Mouse (Mus musculus) neutrophil, adult 5-6 weeks (primary cell): ENCODE measurements around the gene Slc9a9. TPM values are rescaled to one million over a fixed set of nuclear protein-coding genes. Genes with fewer than 3 reads are reported as not detected.

Experiments used
- ATAC-seq: fragments of 151-379, 151-347 bp; 2 replicates; pipeline ENCODE4 v1.8.0; 2017; ENCODE audit warnings: mild to moderate bottlenecking, moderate TSS enrichment; ENCODE audit not compliant: insufficient number of reproducible peaks, poor library complexity, low FRiP score, severe bottlenecking; ENCODE audit errors: extremely low read depth
- total RNA-seq: library from RNA; stranded (forward); fragments of 200-1000 nt; gene quantifications from 2 replicates; pipeline ENCODE4 v1.2.3, GENCODE M21; 2017

The Slc9a9 gene
- total RNA-seq, 1 experiment from 2014 or later: 31.4 TPM

DNA sequence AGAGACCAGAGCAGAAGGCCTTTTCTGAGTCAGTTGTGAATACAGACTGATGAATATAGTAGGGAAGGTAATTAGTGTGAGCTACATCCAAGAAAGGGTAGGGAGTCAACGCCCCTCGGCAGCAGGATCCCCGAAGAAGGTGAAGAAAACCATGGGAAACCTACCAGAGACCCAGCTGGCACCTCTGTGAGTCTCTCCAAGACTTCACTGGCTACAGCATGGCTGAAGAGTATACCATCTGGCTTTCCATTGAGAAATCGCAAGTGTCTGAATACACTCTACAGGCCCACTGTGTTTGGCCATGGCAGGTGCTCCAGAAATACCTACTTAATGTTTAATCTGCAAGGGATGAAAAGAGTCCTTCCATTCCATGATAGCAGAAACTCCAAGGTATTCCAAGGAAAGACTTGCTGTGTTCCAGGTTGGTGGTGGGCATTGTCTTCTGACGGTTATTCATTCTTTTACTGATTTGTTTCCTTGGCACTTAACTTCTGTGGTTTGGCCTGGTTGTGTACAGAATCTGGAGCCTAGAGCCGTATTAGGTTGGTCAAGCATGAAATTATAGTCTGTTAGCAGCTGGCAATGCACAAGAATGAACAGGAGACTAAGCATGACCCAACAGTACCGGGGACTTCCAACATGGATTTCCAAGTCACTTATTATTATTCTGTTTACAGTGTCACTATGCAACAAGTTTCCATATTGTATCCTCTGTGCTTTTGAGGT is 491.0 kb downstream of the Slc9a9 start:
- ATAC-seq: no peak

DNA sequence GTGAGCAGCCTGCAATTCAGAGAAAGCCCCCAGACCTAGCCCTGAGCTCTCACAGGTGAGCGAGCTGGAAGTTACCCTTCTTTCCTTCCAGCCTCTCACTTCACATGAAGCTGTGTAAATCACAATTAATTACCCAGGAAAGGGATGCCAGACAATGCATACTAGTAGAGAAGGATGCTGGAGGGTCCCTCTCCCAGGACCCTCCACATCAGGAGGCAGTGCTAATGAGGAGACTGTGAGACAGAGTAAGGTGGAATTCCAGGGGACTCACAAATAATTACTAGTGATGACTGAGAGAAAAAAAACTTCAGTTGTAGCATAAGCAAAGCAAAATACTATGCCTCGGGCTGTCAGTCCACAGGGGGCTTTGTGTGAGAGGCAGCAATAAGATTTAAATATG is 492.0 kb downstream of the Slc9a9 start:
- ATAC-seq: no peak

DNA sequence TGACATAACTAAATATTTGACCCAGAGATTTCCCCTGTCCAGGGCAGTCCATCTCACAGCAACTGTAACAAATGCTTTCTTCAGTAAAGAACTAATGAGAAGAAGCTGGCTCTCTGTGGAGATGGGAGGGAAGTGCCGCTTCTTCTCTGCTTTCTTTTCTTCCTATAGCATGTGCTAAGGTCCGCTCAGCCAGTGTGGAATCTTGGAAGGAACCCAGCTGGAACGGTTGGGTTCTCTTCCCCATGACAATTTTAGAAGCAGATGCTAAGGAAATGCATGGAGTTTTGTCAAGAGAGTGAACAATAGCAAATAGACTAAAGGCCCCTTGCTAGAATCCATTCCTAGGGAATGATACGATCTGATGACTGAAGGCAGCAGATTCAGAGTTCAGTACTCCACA is 496.5 kb downstream of the Slc9a9 start:
- ATAC-seq: no peak

DNA sequence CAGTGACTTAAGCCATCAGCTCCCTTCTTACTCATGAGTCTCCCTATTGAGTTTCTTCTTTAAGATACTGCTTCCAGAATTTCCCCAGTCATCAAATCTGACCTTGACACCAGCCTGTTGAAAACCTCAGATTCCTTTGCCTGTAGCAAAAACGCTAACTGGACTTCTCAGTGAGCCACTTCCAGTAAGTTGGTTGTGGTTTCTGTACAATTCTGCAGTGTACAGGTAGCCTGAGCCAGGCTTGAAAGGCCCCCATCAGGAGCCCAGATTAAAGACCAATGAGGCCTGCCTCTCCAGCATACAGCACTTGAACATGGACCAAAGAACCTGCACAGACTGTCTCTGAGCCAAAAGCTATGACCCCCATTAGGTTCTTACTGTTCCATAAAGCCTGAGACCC is 498.1 kb downstream of the Slc9a9 start:
- no peak for ATAC-seq

DNA sequence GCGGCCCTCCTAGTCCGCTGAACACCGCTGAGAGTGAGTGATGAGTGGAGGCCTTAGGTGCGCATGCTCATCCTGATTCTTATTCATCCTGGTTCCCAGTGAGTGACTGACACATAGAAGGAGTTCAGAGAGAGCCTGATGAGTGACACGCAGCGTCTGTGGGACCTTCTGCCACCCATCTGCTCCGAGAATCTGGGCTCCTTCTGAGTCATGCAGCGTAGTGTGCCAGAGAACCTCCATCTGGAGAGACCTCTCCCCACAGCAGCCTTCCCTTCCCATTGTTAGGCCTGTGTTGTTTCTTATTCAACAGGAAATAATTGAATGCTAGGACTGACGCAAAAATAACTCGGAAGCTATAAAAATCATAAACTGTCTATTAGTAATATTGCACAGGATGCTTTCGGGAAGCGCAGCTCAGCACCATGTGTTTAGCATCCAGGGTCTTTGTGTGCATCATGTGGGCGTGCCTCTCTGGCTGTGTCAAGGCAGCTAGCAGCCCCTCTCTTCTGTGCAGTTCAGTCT is 498.8 kb downstream of the Slc9a9 start:
- ATAC-seq: no peak

DNA sequence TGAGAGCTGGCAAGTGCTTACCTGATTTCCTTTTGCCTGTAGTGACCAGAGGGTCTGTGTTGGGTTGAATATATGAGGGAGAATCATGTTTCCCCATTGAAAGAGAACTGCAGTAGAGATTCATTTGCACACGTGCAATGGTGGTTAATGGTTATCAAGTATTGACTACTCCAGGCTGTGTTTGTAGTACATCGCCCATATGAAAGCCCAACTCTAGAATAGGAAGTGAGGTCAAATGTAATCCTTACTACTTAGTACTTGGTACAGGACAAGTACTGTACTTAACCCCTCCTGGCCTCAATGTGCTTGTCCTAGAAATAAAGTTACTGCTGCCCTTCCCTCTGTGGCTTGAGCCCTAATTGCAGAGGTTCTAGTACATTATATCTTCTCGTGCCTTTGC is 508.5 kb downstream of the Slc9a9 start:
- no peak for ATAC-seq

DNA sequence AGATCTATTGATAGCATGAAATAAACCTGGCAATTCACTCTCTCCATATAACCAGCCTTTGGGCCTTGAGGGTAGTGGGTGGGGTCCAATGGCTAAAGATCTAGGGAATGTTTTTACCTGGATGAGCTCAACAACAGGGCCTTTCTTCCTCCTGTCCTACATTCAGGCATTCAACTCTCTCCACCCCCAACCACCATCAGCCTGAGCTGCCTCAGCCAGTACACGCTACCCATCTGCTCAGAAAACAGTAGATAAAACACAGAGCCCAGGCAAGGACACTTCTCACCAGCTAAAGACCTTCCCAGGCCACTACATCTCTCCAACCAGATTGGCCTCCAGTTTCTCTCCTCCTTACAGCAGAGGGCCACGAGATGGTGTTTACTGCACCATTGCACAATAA is 510.3 kb downstream of the Slc9a9 start:
- no peak for ATAC-seq

DNA sequence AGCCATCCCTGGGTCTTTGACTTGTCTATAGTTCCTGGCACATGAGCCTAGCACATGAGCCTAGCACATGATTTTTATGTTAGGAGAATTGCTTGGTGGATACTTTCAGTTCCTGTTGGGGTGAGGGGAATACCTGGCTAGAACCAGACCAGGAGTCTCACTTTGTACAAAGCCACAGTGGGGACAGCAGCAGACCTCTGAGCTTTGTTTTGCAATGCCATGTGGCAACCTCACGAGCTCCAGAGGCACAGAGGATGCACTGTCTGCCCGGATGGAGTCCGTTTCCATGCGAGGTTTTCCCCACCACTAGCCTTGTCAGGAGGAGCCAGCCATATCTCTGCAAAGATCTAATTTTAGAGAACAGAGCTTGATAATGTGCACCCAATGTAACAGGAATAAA is 510.9 kb downstream of the Slc9a9 start:
- no peak for ATAC-seq

DNA sequence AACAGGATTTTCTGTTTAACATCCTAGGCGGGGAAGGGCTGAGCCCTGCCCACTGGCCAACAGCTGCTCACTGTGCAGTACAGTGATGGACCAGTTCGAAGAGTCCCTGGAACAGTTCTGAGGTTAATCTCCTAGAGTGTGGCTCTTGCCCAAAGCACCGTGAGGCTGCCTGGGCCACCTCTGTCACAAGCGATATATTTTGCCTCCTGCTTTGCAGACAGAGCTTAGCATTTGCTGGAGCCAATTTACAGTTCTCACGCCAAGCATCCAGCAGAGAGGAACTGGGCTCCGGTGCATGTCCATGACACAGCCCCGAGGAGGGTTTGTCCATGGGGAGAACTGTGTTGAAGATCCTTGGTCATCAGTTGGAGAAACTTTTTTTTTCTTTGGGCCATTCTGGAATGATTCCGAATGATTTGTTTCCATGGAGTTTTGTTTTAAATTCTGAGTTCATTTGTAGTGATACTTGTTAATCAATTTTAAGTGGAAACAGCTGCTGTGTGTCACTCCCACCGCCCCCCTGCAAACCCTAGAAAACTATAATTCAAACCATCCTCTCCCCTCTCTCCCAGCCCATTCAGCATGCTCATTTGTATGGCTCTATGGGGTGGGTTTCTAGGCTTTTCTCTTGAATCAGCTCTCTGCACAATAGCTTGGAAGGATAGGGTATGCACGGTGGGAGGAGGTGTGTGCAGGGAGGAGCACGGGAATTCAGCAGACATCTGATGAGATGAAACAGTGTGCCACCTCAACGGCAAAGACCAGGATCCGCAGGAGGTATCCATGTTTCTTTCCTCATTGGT is 511.7 kb downstream of the Slc9a9 start:
- no peak for ATAC-seq

DNA sequence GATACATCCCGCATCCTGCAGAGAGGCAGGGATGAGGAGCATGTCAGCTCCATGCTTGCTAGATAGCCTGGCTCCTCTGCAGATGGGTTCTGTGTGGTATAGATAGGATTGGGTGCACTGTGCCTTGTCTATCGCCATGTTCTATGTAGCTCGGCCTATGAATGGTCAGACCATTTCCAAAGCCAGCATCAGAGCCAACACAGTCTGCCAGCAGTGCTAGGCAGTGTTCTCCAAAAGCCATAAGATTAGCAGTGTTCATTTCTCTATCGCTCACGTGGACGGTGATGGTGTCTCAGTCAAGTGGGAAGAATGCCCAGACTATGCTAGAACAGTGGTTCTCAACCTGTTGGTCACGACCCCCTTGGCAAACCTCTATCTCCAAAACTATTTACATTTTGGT is 512.6 kb downstream of the Slc9a9 start:
- no peak for ATAC-seq

DNA sequence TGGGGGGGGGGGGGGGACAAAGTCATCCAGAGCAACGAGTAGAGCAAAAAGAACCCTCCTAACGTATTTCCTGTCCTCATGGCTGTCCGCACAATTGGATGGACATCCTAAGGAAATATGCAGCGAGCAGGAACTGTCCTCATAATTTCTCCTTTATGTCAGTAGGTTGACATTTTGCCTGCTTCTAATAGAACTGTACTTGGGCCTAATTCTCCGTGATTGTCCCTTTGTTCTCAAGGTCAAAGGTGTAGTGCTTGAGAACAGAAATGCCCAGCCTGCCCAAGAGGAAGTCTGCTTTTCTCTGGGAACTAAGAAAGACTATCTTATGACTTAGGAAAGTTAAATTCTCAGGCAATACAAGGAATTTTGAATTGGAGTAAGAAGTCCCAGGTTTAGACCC is 514.7 kb downstream of the Slc9a9 start:
- no peak for ATAC-seq

DNA sequence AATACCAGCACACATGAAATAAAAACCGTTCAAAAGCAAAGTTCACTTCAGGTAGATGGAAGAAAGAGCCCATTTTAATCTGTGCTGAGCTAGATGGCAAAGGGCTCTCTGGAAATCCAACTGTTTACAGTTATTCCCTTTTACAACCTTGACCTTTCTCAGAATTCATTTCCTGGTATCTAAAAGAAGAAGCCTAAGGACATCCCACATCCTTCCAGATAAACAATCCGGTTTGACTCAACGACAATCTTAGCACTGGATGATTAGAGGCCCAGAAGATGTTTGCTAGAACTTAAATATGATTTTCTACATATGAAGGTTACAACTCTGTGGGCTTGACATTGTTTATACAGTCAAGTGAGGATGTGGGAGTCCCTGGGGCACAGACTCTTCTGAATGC is 516.1 kb downstream of the Slc9a9 start:
- ATAC-seq: no peak

DNA sequence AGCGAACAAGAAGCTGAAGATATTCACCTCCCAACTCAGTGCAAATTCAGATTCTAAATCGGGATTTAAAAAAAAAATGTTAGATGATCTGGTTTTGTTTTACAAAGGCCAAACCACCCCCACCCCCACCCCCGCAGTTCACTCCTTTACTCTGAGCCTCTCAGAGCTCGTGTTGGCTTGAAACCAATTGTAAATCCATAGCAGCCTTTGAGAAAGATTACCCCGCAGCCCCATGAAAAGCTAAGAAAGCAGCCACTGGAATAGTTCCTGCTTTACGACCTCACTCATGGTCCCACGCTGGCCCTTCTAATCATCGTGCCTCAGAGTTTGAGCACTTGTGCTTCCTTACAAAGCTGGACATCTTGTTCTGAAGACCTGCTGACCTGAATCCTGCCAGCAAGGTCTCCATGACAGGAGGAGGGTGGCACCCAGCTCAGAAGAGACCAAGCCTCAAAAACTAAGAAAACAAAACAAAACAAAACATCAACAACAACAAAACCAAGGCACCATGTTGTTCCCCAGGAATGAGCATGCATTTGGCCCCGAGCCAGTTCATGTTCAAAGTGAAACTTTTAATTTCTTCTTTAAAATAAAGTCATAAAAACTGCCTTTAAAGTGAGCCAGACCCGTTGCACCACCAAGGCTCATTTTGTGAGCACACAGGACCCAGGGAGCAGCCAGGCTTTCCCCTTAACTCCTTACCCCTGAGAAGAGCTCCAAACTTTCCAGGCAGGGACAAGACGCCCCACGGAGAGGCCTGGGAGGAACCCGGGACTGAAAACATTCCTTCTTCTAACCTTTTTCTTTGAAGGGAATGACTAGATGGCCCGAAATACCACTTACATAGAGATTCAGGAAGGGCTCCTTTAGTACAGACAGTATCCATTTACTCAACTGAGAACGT is 516.9 kb downstream of the Slc9a9 start:
- ATAC-seq: no peak

DNA sequence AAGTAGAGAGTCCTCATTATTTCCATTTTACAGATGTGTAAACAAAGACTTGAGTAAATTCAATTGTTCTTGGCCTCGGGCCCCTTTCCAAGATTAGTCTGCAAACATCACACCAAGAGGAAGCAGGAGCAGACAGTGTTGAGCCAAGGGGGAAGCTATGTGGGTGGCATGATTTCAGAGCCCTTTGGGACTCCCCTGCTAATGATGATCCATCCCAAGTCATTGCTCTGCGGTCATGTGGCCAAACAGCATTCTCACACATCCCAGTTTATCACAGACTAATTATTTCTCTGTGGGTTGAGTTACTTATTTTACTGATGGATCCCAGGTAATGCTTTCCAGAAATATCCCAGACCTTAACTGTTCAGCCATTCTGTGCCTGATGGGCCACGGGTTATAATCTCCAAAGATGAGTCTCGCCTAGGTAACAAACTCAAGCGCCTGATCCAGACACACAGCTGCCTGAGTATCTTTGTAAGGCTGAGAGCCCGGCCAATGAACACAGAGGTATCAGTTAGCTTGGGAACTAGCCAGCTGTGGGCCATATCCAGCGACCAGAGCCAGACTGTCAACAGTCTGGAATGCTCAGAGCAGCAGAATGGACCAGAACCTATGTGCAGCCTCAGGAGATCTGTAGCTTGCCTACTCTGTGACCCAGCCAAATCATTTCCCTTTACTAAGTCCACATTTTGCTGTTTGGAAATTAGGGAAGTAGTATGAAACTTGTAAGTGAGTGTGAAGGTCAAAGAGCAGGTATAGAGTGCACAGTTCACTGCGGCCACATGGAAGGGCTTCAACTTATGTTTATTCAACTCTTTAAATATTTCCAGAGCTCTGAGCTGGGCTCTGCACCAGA is 518.9 kb downstream of the Slc9a9 start:
- no peak for ATAC-seq

DNA sequence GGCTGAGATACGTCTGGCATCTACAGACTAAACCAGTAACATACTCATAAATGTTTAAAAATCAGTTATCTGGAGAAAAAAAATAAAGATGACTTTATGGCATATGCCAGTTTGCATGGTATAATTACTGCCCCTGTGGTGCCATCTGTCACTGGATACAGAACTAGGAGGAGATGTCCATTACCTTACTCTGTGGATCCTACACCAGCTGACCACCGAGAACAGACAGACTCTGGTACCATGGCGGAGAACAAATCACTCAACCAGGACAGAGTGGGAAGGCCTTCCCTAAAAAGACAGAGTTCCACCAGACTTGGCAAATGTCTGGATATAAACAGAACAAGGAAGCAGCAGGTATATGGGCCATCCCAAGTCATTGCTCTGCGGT is 519.5 kb downstream of the Slc9a9 start:
- no peak for ATAC-seq

DNA sequence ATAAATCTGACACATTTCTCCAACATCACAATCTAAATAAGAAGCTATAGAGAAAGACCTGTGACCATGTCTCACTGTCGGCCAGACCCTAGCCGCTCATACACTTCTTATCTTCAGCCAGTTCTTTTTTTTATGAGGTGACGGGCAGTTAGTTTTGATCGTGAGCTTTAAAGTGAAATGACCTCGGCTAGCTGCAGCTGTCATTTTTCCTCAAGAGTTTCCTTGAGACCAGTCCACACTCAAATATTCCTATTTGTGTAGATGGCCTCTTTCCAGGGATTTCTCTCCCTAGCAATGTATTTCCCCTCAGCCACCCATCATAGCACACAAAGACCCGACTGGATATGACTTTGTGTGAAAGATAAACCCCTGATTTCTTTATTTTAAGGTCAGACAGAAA is 521.7 kb downstream of the Slc9a9 start:
- no peak for ATAC-seq

DNA sequence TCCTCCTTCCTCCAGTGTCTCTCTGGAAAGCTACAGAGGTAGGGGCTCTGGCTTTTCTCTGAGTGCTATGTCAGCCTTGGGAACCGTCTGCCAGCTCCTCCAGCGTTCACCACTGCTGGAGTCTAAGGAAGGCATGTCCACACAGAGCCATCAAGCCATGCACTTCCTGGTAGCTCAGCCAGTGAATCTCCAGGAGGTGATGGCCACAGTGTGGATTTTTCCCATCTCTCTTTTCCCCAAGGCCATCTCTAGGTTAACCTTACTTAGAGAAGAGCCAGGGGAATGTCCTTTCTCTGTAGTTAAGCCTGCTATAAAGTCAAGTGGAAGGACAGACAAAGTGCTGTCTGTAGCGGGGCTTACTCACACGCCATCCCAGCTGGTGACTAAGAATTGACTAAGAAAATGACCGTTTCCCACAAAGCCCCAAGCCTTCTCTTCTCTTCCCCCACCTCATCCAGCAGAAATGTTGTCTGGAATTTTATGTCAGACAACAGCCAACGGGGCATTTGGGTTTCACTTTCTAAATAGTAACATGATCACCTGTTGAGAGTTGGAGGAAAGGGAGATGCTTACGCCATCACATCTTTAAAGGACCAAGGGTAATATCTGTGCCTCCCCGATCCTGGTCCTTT is 523.3 kb downstream of the Slc9a9 start:
- no peak for ATAC-seq

DNA sequence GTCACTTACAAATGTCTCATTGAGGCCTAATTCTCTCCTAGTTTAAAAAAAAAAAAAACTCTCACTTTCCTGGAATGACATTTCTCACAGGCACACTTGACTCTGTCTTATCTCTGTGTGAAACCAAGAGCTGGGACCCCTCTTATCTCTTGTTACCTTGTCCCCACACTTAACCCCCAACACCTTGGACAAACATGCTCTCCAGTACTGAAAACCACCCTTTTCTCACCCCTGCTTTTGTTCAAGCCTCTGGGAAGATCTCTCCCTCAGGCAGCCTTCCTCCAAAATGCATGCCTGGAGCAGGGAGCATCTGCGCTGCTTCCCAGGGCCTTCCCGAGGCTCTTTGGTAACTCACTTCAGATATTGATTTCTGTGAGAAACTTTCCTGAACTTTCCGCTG is 524.0 kb downstream of the Slc9a9 start:
- no peak for ATAC-seq
